Mouse (Mus musculus) lung, embryonic 16.5 days (tissue): Measurements from ENCODE around the gene Ifngr1. TPM values are rescaled to one million over a fixed set of nuclear protein-coding genes. Genes with fewer than 3 reads are reported as not detected.
A peak's percentile ranks its signal among the peaks of the same experiment; 100 is the strongest.

ENCODE experiments used
- ATAC-seq: fragments of 200-750 bp; cut with Nextera tagmentation; 2 replicates; pipeline ENCODE4 v1.8.0; 2017; ENCODE audit warnings: low read depth, mild to moderate bottlenecking, moderate library complexity
- H3K27ac ChIP-seq: fragments of 300-500 bp; sonication (generic); 2 replicates; pipeline ENCODE4 v1.5.1; 2014; ENCODE audit warnings: mild to moderate bottlenecking, control low read depth, low read length
- H3K27me3 ChIP-seq: fragments of 300-500 bp; sonication (generic); 2 replicates; pipeline ENCODE4 v1.6.1; 2014; ENCODE audit warnings: low read depth, low read length, mixed read lengths; ENCODE audit not compliant: control insufficient read depth, insufficient read depth
- H3K36me3 ChIP-seq: fragments of 300-500 bp; sonication (generic); 2 replicates; pipeline ENCODE4 v1.6.1; 2014; ENCODE audit warnings: low read length; ENCODE audit not compliant: control insufficient read depth, insufficient read depth
- H3K4me1 ChIP-seq: fragments of 300-500 bp; sonication (generic); replicated peaks from 2 replicates; pipeline ENCODE4 v1.6.1; 2014; ENCODE audit warnings: low read length, mixed read lengths; ENCODE audit not compliant: control insufficient read depth, insufficient read depth
- H3K4me2 ChIP-seq: fragments of 300-500 bp; sonication (generic); 2 replicates; pipeline ENCODE4 v1.6.1; 2014; ENCODE audit warnings: low read depth, low read length, control low read depth
- H3K4me3 ChIP-seq: fragments of 300-500 bp; sonication (generic); 2 replicates; pipeline ENCODE4 v1.5.1; 2014; ENCODE audit warnings: mild to moderate bottlenecking, low read length, control low read depth
- H3K9ac ChIP-seq: fragments of 300-500 bp; sonication (generic); 2 replicates; pipeline ENCODE4 v1.6.1; 2014; ENCODE audit warnings: low read length, control low read depth
- H3K9me3 ChIP-seq: fragments of 300-500 bp; sonication (generic); 2 replicates; pipeline ENCODE4 v1.6.1; 2016; ENCODE audit warnings: low read length; ENCODE audit not compliant: control insufficient read depth
- WGBS: fragments of 180-500 bp; shearing (Covaris S2); extraction: QIAGEN DNeasy Blood & Tissue Kit; methylation state at CpG from one replicate; pipeline ENCODE4 v1.1.7; 2014; 5-methylcytosine and 5-hydroxymethylcytosine counted together
- polyA plus RNA-seq: library from polyadenylated mRNA; unstranded; fragments of >200 nt; fragmentation: Nextera tagmentation; extraction: Ambion mirVana; gene quantifications from 2 replicates; pipeline ENCODE4 v1.2.1, GENCODE M21; 2015

The Ifngr1 gene
- polyA plus RNA-seq, 1 experiment from 2014 or later = 79.0 TPM

GRCm38 (mm10) chr10:19582806-19583430 is 8.8 kb upstream of the Ifngr1 start:
- Histone ChIP-seq H3K36me3 (no peaks in the 10 kb centered on the region), H3K9ac (no peak overlapping the region), H3K27me3 (no peaks in the 10 kb centered on the region), H3K4me1 (peaks cover 4% of the 10 kb centered on the region; the same call in 1 of the 2 replicates), H3K4me2 (no peak overlapping the region), H3K27ac (no peak overlapping the region), H3K9me3 (no peaks in the 10 kb centered on the region), H3K4me3 (no peak overlapping the region)
- no peak for ATAC-seq
- WGBS = 59% methylated on average over 7 of the region's 7 CpGs

GRCm38 (mm10) chr10:19584064-19584463 is 7.7 kb upstream of the Ifngr1 start:
- Histone ChIP-seq H3K4me1 (no peaks in the 10 kb centered on the region), H3K36me3 (no peaks in the 10 kb centered on the region), H3K27me3 (no peaks in the 10 kb centered on the region), H3K9me3 (no peaks in the 10 kb centered on the region), H3K4me3 (no peak overlapping the region), H3K27ac (no peak overlapping the region), H3K9ac (no peak overlapping the region), H3K4me2 (no peak overlapping the region)
- 78% methylated on average over 2 of the region's 2 CpGs for WGBS
- ATAC-seq = no peak

GRCm38 (mm10) chr10:19584846-19585245 is 6.9 kb upstream of the Ifngr1 start:
- ATAC-seq = no peak

GRCm38 (mm10) chr10:19585860-19586259 is 5.9 kb upstream of the Ifngr1 start:
- no peaks in the 10 kb centered on the region for H3K27me3 ChIP-seq
- WGBS = 91% methylated on average over 5 of the region's 5 CpGs
- no peak overlapping the region for H3K4me2 ChIP-seq
- no peaks in the 10 kb centered on the region for H3K36me3 ChIP-seq
- H3K9me3 ChIP-seq = no peaks in the 10 kb centered on the region
- no peak overlapping the region for H3K4me3 ChIP-seq
- no peak for ATAC-seq
- H3K9ac ChIP-seq = no peak overlapping the region
- H3K27ac ChIP-seq = no peak overlapping the region
- H3K4me1 ChIP-seq = no peaks in the 10 kb centered on the region

More at GRCm38 (mm10) chr10:19584846-19585245, 6.9 kb upstream of the Ifngr1 start:
- WGBS = 68% methylated on average over 1 of the region's 1 CpGs
- no peak overlapping the region for H3K4me2 ChIP-seq
- no peaks in the 10 kb centered on the region for H3K27me3 ChIP-seq
- no peaks in the 10 kb centered on the region for H3K36me3 ChIP-seq
- no peak overlapping the region for H3K9ac ChIP-seq
- no peak overlapping the region for H3K27ac ChIP-seq
- no peaks in the 10 kb centered on the region for H3K9me3 ChIP-seq
- H3K4me3 ChIP-seq = no peak overlapping the region
- H3K4me1 ChIP-seq = no peaks in the 10 kb centered on the region

- Histone ChIP-seq H3K9me3 (no peaks in the 10 kb centered on the region), H3K27me3 (no peaks in the 10 kb centered on the region), H3K9ac (no peak overlapping the region), H3K36me3 (no peaks in the 10 kb centered on the region), H3K4me2 (no peak overlapping the region), H3K4me3 (no peak overlapping the region), H3K4me1 (no peaks in the 10 kb centered on the region), H3K27ac (no peak overlapping the region)
- ATAC-seq = no peak
- 76% methylated on average over 3 of the region's 3 CpGs for WGBS
These were observed 4.5 kb upstream of the Ifngr1 start for GRCm38 (mm10) chr10:19587281-19587680.

DNA sequence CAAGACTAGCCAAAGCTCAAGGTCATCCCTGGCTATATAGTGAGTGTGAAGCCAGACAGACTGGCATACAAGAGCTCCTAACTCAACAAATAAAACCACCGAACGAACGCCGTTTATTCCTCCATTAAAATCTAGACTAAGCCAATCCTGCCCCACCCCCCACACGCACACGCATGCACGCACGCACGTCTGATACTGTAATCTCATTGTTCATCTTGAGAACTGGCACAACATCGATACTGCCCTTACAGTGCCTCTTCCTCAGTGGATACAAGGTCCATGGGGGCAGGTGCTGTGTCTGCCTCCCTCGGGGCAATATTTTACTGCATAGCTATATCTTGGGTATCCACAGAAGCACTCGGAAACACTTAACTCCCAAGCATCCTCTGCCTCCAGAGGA is 2.1 kb upstream of the Ifngr1 start:
- H3K36me3 ChIP-seq = no peaks in the 10 kb centered on the region
- ATAC-seq = no peak
- H3K27ac ChIP-seq = no peak overlapping the region
- H3K9me3 ChIP-seq = no peaks in the 10 kb centered on the region
- no peak overlapping the region for H3K4me2 ChIP-seq
- H3K27me3 ChIP-seq = no peaks in the 10 kb centered on the region
- 89% methylated on average over 12 of the region's 12 CpGs for WGBS
- peaks cover 16% of the 10 kb centered on the region for H3K4me1 ChIP-seq
- H3K4me3 ChIP-seq = no peak overlapping the region
- H3K9ac ChIP-seq = no peak overlapping the region

DNA sequence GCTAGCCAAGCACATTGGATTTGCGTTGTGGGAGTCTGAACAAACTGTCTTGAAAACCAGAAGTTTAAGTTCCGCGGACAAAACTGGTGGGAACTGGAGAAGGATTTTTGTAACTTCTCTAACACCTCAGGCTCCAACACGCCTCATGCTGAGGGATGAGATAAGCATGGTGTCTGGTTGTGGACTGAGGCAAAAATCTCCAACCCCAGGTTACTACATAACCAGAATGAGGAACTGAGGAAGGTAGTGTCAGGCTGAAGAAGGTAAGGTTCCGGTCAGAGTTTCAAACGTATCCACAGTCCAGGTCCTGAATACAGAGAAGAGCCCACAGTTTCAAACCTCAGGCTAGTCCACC is 486 bp upstream of the Ifngr1 start:
- Histone ChIP-seq H3K27ac (peak overlapping the region; percentile 32; the same call in 1 of the 2 replicates), H3K27me3 (no peaks in the 10 kb centered on the region), H3K4me2 (peak overlapping the region; percentile 68), H3K9ac (peak overlapping the region; percentile 40; the same call in 1 of the 2 replicates), H3K36me3 (no peaks in the 10 kb centered on the region), H3K4me3 (peak overlapping the region; percentile 81), H3K4me1 (peaks cover 16% of the 10 kb centered on the region), H3K9me3 (no peaks in the 10 kb centered on the region)
- 23% methylated on average over 6 of the region's 6 CpGs for WGBS
- no peak for ATAC-seq

GRCm38 (mm10) chr10:19592556-19592955 is 807 bp downstream of the Ifngr1 start:
- no peaks in the 10 kb centered on the region for H3K9me3 ChIP-seq
- peak overlapping the region; percentile 81 for H3K4me3 ChIP-seq
- WGBS = 3% methylated on average over 3 of the region's 3 CpGs
- H3K27ac ChIP-seq = peak overlapping the region; percentile 91; the same call in 1 of the 2 replicates
- no peak for ATAC-seq
- peak overlapping the region; percentile 68 for H3K4me2 ChIP-seq
- no peaks in the 10 kb centered on the region for H3K27me3 ChIP-seq
- H3K4me1 ChIP-seq = peaks cover 16% of the 10 kb centered on the region
- H3K9ac ChIP-seq = peak overlapping the region; percentile 85
- no peaks in the 10 kb centered on the region for H3K36me3 ChIP-seq

DNA sequence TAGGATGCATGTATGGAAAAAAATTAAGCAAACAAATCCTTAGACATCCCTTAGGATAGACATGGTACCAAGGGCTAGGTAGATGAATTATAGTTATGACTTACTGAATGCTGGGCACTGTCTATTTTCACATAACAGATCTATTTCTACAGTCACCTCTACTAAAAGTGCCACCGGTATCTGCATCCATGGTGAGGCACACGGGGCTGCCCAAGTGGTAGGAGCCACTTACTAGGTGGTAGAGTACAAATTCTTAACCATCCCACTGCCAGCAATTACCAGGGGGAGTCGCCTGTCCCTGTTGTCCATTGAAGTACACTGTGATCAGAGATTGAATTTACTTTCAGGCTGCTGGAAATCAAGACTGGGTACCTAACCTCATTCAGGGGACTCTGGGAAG is 1.5 kb downstream of the Ifngr1 start:
- no peak for ATAC-seq
- Histone ChIP-seq H3K9ac (peak overlapping the region; percentile 14; the same call in 1 of the 2 replicates), H3K36me3 (peaks cover 5% of the 10 kb centered on the region; the same call in 1 of the 2 replicates), H3K4me3 (peak overlapping the region; percentile 9; the same call in 1 of the 2 replicates), H3K27me3 (no peaks in the 10 kb centered on the region), H3K4me2 (peak overlapping the region; percentile 68), H3K27ac (no peak overlapping the region), H3K9me3 (no peaks in the 10 kb centered on the region), H3K4me1 (peaks cover 16% of the 10 kb centered on the region)
- 66% methylated on average over 3 of the region's 3 CpGs for WGBS
